Mouse (Mus musculus): ENCODE results near the gene Dennd1a. TPM values are rescaled to one million over a fixed set of nuclear protein-coding genes. Genes with fewer than 3 reads are reported as not detected.

The Dennd1a gene
- polyA plus RNA-seq, 1 experiment from 2014 or later = 17.7 TPM

DNA sequence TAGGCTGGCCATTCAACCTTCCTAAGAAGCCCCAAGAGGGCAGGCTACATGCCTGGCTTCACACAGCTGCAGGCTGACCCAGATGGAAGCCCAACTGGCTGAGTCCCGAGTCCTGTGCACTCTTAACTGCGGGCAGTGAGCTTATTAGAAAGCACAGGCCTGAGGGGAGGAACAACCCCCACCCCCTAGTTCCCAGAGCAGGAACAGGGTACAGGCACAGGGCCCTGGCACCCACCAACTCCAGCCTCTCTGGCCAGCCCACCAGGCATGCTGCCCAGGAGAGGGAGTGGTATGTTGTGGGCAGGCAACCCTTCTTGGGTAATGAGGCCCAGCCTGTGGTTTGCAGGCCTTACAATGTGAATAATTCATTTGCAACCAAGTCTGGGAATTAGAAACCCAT is 518.3 kb downstream of the Dennd1a start:
- no peaks in the 10 kb centered on the region for H3K9me3 ChIP-seq (ENCODE audit: control insufficient read depth, low read length)
- H3K4me3 ChIP-seq (ENCODE audit: low read depth, low read length) = no peak overlapping the region
- no peak for DNase-seq (ENCODE audit: low spot score)
- 63% methylated on average over 2 of the region's 2 CpGs for WGBS
- no peaks in the 10 kb centered on the region for H3K36me3 ChIP-seq (ENCODE audit: control insufficient read depth, insufficient read depth, low read length)
- no peak overlapping the region for H3K9ac ChIP-seq (ENCODE audit: low read length)
- no peak for ATAC-seq (replicated peaks; ENCODE audit: low FRiP score)
- H3K4me2 ChIP-seq (ENCODE audit: low read depth, low read length, severe bottlenecking) = no peak overlapping the region
- peaks cover 10% of the 10 kb centered on the region; the same call in 1 of the 2 replicates for H3K4me1 ChIP-seq (replicated peaks; ENCODE audit: control insufficient read depth, insufficient read depth, low read length)
- 0 out of 2 replicates have a peak, but pooled peaks cover 3% of the 10 kb centered on the region for H3K27me3 ChIP-seq (ENCODE audit: control insufficient read depth, insufficient read depth, low read length)
- H3K27ac ChIP-seq (ENCODE audit: low read depth, low read length) = no peak overlapping the region

DNA sequence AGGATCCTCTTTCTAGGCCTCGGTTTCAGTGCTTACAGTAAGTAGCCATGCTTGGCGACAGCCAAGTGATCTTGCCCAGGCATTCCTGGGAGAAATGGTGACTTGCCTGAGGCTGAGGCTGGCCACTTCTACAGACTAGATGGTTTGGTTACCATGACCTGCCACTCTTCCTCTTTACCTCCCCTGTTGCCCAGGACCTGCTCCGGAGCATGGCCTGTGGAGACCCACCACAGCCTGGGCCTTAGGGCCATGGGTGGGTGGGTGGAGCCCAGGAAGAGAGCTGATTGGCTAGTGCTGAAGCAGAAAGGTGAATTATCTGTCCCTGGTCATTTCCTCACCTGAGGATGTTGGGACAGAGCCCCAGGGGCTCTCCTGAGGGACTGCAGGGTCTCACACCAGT is 519.5 kb downstream of the Dennd1a start:
- 0 out of 2 replicates have a peak, but pooled peaks cover 3% of the 10 kb centered on the region for H3K27me3 ChIP-seq (ENCODE audit: control insufficient read depth, insufficient read depth, low read length)
- H3K36me3 ChIP-seq (ENCODE audit: control insufficient read depth, insufficient read depth, low read length) = no peaks in the 10 kb centered on the region
- H3K4me3 ChIP-seq (ENCODE audit: low read depth, low read length) = no peak overlapping the region
- DNase-seq (ENCODE audit: low spot score) (no peak), ATAC-seq (replicated peaks; ENCODE audit: low FRiP score) (no peak)
- no peak overlapping the region for H3K4me2 ChIP-seq (ENCODE audit: low read depth, low read length, severe bottlenecking)
- H3K9ac ChIP-seq (ENCODE audit: low read length) = no peak overlapping the region
- H3K27ac ChIP-seq (ENCODE audit: low read depth, low read length) = no peak overlapping the region
- no peaks in the 10 kb centered on the region for H3K9me3 ChIP-seq (ENCODE audit: control insufficient read depth, low read length)
- 54% methylated on average over 3 of the region's 3 CpGs for WGBS
- peaks cover 10% of the 10 kb centered on the region; the same call in 1 of the 2 replicates for H3K4me1 ChIP-seq (replicated peaks; ENCODE audit: control insufficient read depth, insufficient read depth, low read length)

DNA sequence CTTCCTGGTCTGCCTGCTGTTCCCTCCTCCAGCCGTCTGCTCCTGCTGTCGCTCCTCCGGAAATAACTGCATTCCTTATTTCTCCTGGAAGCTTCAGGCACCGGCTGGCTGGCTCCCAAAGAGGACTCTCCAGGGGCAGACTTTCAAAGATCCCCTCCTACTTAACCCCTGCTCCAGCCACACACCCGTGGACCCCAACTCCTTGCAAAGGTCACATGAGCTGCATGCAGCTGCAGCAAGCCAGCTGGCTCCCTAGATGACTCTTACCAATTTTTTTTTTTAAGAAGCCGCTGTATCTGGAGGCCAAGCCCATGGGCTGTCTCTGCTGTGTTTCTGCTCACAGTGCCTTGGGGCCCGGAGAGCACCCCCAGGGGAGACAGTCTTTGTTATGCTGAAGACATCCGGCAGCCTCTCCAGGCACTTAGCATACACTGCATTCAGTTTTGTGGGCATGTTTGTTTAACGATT is 520.1 kb downstream of the Dennd1a start:
- no peaks in the 10 kb centered on the region for H3K9me3 ChIP-seq (ENCODE audit: control insufficient read depth, low read length)
- no peak overlapping the region for H3K4me2 ChIP-seq (ENCODE audit: low read depth, low read length, severe bottlenecking)
- no peaks in the 10 kb centered on the region for H3K36me3 ChIP-seq (ENCODE audit: control insufficient read depth, insufficient read depth, low read length)
- no peak overlapping the region for H3K9ac ChIP-seq (ENCODE audit: low read length)
- H3K4me1 ChIP-seq (replicated peaks; ENCODE audit: control insufficient read depth, insufficient read depth, low read length) = peaks cover 10% of the 10 kb centered on the region; the same call in 1 of the 2 replicates
- H3K27me3 ChIP-seq (ENCODE audit: control insufficient read depth, insufficient read depth, low read length) = 0 out of 2 replicates have a peak, but pooled peaks cover 3% of the 10 kb centered on the region
- no peak overlapping the region for H3K4me3 ChIP-seq (ENCODE audit: low read depth, low read length)
- DNase-seq (ENCODE audit: low spot score) (no peak), ATAC-seq (replicated peaks; ENCODE audit: low FRiP score) (no peak)
- WGBS = 8% methylated on average over 9 of the region's 9 CpGs
- no peak overlapping the region for H3K27ac ChIP-seq (ENCODE audit: low read depth, low read length)

DNA sequence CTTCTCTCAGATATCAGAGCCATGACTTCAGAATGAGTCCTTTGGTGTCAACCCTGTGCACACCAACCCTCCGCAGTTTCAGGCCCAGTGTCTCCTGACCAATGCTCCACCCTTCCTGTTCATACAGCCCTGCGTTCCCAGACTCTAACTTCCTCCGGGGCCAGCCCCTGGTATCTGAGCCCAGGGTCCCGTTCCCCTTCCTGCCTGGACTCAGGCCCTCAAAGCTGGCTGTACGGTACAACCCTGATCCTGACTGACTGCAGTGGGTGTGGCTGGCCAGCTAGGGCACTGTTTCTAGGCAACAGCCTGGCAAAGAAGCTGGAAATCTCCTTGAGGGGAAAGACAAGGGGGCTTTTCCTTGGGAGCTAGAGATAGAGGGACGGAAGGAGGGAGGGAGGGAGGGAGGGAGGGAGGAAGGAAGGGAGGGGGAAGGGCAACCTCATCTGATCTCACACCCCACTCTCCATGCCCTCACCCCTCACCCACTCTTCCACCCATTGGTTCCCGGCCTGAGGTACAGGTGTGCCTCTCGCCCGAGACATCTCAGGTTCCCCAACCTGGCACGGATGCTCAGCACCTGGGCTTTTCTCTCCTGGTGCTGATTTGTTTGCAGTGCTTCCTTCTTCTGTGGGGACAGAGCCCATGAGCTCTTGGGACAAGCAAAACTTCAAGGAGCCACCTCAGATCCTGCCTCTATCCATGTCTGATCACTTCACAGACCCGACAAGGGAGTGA is 521.0 kb downstream of the Dennd1a start:
- Histone ChIP-seq H3K9me3 (ENCODE audit: control insufficient read depth, low read length) (no peaks in the 10 kb centered on the region), H3K27me3 (ENCODE audit: control insufficient read depth, insufficient read depth, low read length) (0 out of 2 replicates have a peak, but pooled peaks cover 3% of the 10 kb centered on the region), H3K4me3 (ENCODE audit: low read depth, low read length) (no peak overlapping the region), H3K27ac (ENCODE audit: low read depth, low read length) (no peak overlapping the region), H3K36me3 (ENCODE audit: control insufficient read depth, insufficient read depth, low read length) (no peaks in the 10 kb centered on the region), H3K4me1 (replicated peaks; ENCODE audit: control insufficient read depth, insufficient read depth, low read length) (peaks cover 9% of the 10 kb centered on the region; the same call in 1 of the 2 replicates), H3K4me2 (ENCODE audit: low read depth, low read length, severe bottlenecking) (no peak overlapping the region), H3K9ac (ENCODE audit: low read length) (no peak overlapping the region)
- no peak for DNase-seq (ENCODE audit: low spot score)
- WGBS = 43% methylated on average over 10 of the region's 11 CpGs
- 0 out of 2 replicates have a peak, but pooled peaks have one; percentile 28 for ATAC-seq (replicated peaks; ENCODE audit: low FRiP score)

DNA sequence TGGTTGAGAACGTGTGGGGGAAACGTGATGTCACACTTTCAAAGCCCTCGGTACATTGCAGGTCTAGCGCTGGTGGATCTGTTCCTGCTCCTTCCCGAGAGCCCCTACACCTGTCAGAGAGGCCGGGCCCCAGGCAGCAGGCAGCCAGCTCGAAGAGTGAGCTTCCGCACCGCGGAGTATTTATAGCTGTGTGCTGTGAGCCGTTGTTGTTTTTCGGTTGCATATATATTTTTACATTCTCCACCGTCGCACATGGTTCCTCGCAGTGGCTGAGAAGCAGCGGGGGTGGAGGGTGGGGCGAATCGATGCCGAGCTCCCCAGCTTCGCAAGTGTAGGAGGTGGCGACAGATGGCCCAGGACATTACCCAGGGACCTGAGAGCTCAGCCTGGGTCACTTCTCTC is 522.1 kb downstream of the Dennd1a start:
- Histone ChIP-seq H3K27me3 (ENCODE audit: control insufficient read depth, insufficient read depth, low read length) (0 out of 2 replicates have a peak, but pooled peaks cover 3% of the 10 kb centered on the region), H3K9me3 (ENCODE audit: control insufficient read depth, low read length) (no peaks in the 10 kb centered on the region), H3K9ac (ENCODE audit: low read length) (no peak overlapping the region), H3K4me1 (replicated peaks; ENCODE audit: control insufficient read depth, insufficient read depth, low read length) (peaks cover 9% of the 10 kb centered on the region; the same call in 1 of the 2 replicates), H3K27ac (ENCODE audit: low read depth, low read length) (no peak overlapping the region), H3K4me3 (ENCODE audit: low read depth, low read length) (no peak overlapping the region), H3K4me2 (ENCODE audit: low read depth, low read length, severe bottlenecking) (no peak overlapping the region), H3K36me3 (ENCODE audit: control insufficient read depth, insufficient read depth, low read length) (no peaks in the 10 kb centered on the region)
- ATAC-seq (replicated peaks; ENCODE audit: low FRiP score) = no peak
- DNase-seq (ENCODE audit: low spot score) = no peak
- 27% methylated on average over 21 of the region's 21 CpGs for WGBS

DNA sequence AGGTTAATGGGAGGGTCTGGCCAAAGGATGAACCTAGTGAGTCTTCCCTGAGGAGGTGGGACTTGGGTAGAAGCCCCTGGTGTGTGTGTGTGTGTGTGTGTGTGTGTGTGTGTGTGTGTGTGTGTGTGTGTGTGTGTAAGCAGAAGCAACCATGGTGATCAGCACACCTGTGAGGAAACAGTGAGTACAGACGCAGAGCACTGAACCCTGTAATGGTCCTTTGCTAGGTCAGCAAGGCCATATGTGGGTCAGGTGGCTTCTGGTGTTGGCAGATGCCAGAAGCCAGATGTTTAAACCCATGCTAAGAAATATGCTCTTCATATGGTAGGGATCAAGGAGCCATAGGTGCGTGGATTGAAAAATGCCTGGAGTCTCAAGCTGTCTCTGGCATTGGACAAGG is 522.7 kb downstream of the Dennd1a start:
- WGBS = 95% methylated on average over 2 of the region's 2 CpGs
- DNase-seq (ENCODE audit: low spot score) (no peak), ATAC-seq (replicated peaks; ENCODE audit: low FRiP score) (no peak)
- no peaks in the 10 kb centered on the region for H3K36me3 ChIP-seq (ENCODE audit: control insufficient read depth, insufficient read depth, low read length)
- no peak overlapping the region for H3K9ac ChIP-seq (ENCODE audit: low read length)
- H3K27ac ChIP-seq (ENCODE audit: low read depth, low read length) = no peak overlapping the region
- no peaks in the 10 kb centered on the region for H3K9me3 ChIP-seq (ENCODE audit: control insufficient read depth, low read length)
- no peak overlapping the region for H3K4me3 ChIP-seq (ENCODE audit: low read depth, low read length)
- H3K27me3 ChIP-seq (ENCODE audit: control insufficient read depth, insufficient read depth, low read length) = 0 out of 2 replicates have a peak, but pooled peaks cover 3% of the 10 kb centered on the region
- peaks cover 9% of the 10 kb centered on the region; the same call in 1 of the 2 replicates for H3K4me1 ChIP-seq (replicated peaks; ENCODE audit: control insufficient read depth, insufficient read depth, low read length)
- H3K4me2 ChIP-seq (ENCODE audit: low read depth, low read length, severe bottlenecking) = no peak overlapping the region

DNA sequence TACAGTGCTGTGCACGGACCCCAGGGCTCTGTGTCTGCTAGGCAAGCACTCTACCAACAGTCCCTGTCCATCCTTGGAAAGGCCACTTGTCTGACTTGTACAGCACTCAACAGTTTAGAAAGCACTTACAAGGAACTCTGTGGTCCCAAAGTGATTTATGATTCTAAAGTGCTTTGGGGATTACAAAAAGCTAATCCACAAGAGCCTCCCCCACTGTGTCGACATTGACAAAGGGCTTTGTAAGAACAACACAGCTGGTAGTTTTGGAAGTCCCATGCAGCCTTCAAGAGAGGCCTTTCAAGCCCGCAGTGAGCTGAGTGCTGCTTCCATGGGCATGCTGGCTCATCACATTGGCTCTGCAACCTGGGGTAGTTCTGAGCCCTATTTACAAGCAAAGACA is 523.6 kb downstream of the Dennd1a start:
- H3K4me3 ChIP-seq (ENCODE audit: low read depth, low read length) = no peak overlapping the region
- H3K9ac ChIP-seq (ENCODE audit: low read length) = no peak overlapping the region
- H3K27ac ChIP-seq (ENCODE audit: low read depth, low read length) = no peak overlapping the region
- H3K4me1 ChIP-seq (replicated peaks; ENCODE audit: control insufficient read depth, insufficient read depth, low read length) = peaks cover 9% of the 10 kb centered on the region; the same call in 1 of the 2 replicates
- H3K36me3 ChIP-seq (ENCODE audit: control insufficient read depth, insufficient read depth, low read length) = no peaks in the 10 kb centered on the region
- no peak for ATAC-seq (replicated peaks; ENCODE audit: low FRiP score)
- 0 out of 2 replicates have a peak, but pooled peaks cover 5% of the 10 kb centered on the region for H3K27me3 ChIP-seq (ENCODE audit: control insufficient read depth, insufficient read depth, low read length)
- 19% methylated on average over 3 of the region's 3 CpGs for WGBS
- no peaks in the 10 kb centered on the region for H3K9me3 ChIP-seq (ENCODE audit: control insufficient read depth, low read length)
- no peak overlapping the region for H3K4me2 ChIP-seq (ENCODE audit: low read depth, low read length, severe bottlenecking)
- DNase-seq (ENCODE audit: low spot score) = no peak

DNA sequence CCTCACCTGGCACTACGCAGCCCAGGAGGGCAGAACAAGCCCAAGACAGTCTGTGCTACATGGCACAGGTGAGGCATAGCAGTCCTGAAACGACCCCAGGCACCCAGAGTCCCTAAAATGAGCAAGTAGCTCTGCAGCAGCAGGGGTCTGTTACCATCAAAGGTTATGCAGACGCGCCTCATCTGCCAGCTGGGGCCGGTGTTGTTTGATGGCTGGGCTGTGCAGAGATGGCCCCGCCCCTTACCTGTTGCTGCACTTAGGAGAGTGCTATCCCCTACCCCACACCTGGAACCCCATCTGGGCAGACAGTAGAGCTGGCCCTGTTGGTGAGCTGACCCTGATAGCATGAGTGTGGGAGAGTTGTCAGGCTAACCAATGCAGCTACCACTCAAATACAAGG is 526.6 kb downstream of the Dennd1a start:
- Histone ChIP-seq H3K4me1 (replicated peaks; ENCODE audit: control insufficient read depth, insufficient read depth, low read length) (peaks cover 11% of the 10 kb centered on the region; the same call in 1 of the 2 replicates), H3K27ac (ENCODE audit: low read depth, low read length) (no peak overlapping the region), H3K4me3 (ENCODE audit: low read depth, low read length) (no peak overlapping the region), H3K36me3 (ENCODE audit: control insufficient read depth, insufficient read depth, low read length) (no peaks in the 10 kb centered on the region), H3K9ac (ENCODE audit: low read length) (no peak overlapping the region), H3K9me3 (ENCODE audit: control insufficient read depth, low read length) (no peaks in the 10 kb centered on the region), H3K4me2 (ENCODE audit: low read depth, low read length, severe bottlenecking) (no peak overlapping the region), H3K27me3 (ENCODE audit: control insufficient read depth, insufficient read depth, low read length) (0 out of 2 replicates have a peak, but pooled peaks cover 2% of the 10 kb centered on the region)
- DNase-seq (ENCODE audit: low spot score) = no peak
- 32% methylated on average over 6 of the region's 6 CpGs for WGBS
- no peak for ATAC-seq (replicated peaks; ENCODE audit: low FRiP score)

Measured in forebrain, embryonic 11.5 days (tissue).